Mouse (Mus musculus): ENCODE data around the gene Hist1h3c. TPM values are rescaled to one million over a fixed set of nuclear protein-coding genes. Genes with fewer than 3 reads are reported as not detected.
A peak's percentile ranks its signal among the peaks of the same experiment; 100 is the strongest.

Hist1h3c gene
- total and polyA plus RNA-seq, 2 experiments from 2014 or later: 420 TPM; not detected in 1

- Histone ChIP-seq H3K4me1 (ENCODE audit: insufficient read depth, low read length) (0 out of 2 replicates have a peak, but pooled peaks cover 3% of the 10 kb centered on the region), H3K9ac (replicated peaks; ENCODE audit: low read length, poor library complexity, severe bottlenecking) (no peak overlapping the region)
Observed at GRCm38 (mm10) chr13:23743963-23744362, 1.4 kb downstream of the Hist1h3c start.

GRCm38 (mm10) chr13:23743215-23743614 is 2.2 kb downstream of the Hist1h3c start:
- Histone ChIP-seq H3K9me3 (ENCODE audit: low read length) (no peaks in the 10 kb centered on the region), H3K4me3 (ENCODE audit: low read depth, low read length) (no peak overlapping the region), H3K36me3 (ENCODE audit: insufficient read depth, low read length) (no peaks in the 10 kb centered on the region), H3K27ac (ENCODE audit: low read depth, low read length) (no peak overlapping the region), H3K27me3 (ENCODE audit: insufficient read depth, low read length) (no peaks in the 10 kb centered on the region), H3K4me1 (ENCODE audit: insufficient read depth, low read length) (0 out of 2 replicates have a peak, but pooled peaks cover 3% of the 10 kb centered on the region), H3K9ac (replicated peaks; ENCODE audit: low read length, poor library complexity, severe bottlenecking) (no peak overlapping the region), H3K4me2 (ENCODE audit: low read depth, low read length, poor library complexity, severe bottlenecking) (no peak overlapping the region)
- DNase-seq (ENCODE audit: low spot score) (no peak), ATAC-seq (ENCODE audit: low FRiP score) (no peak)
- no peak for TF ChIP-seq CTCF (IDR thresholded peaks at IDR 0.05)
- WGBS: 88% methylated on average over 5 of the region's 5 CpGs

More at GRCm38 (mm10) chr13:23743963-23744362, 1.4 kb downstream of the Hist1h3c start:
- no peak overlapping the region for H3K4me3 ChIP-seq (ENCODE audit: low read depth, low read length)
- no peak overlapping the region for H3K4me2 ChIP-seq (ENCODE audit: low read depth, low read length, poor library complexity, severe bottlenecking)
- H3K9me3 ChIP-seq (ENCODE audit: low read length): no peaks in the 10 kb centered on the region
- DNase-seq (ENCODE audit: low spot score) (no peak), ATAC-seq (ENCODE audit: low FRiP score) (no peak)
- no peak overlapping the region for H3K27ac ChIP-seq (ENCODE audit: low read depth, low read length)
- TF ChIP-seq CTCF (IDR thresholded peaks at IDR 0.05): no peak
- no peaks in the 10 kb centered on the region for H3K27me3 ChIP-seq (ENCODE audit: insufficient read depth, low read length)
- no peaks in the 10 kb centered on the region for H3K36me3 ChIP-seq (ENCODE audit: insufficient read depth, low read length)
- WGBS: 37% methylated on average over 4 of the region's 4 CpGs

GRCm38 (mm10) chr13:23742007-23742406 is 3.4 kb downstream of the Hist1h3c start:
- Histone ChIP-seq H3K9ac (replicated peaks; ENCODE audit: low read length, poor library complexity, severe bottlenecking) (no peak overlapping the region), H3K4me1 (ENCODE audit: insufficient read depth, low read length) (0 out of 2 replicates have a peak, but pooled peaks cover 3% of the 10 kb centered on the region), H3K36me3 (ENCODE audit: insufficient read depth, low read length) (no peaks in the 10 kb centered on the region), H3K27me3 (ENCODE audit: insufficient read depth, low read length) (no peaks in the 10 kb centered on the region), H3K9me3 (ENCODE audit: low read length) (no peaks in the 10 kb centered on the region), H3K4me2 (ENCODE audit: low read depth, low read length, poor library complexity, severe bottlenecking) (no peak overlapping the region), H3K4me3 (ENCODE audit: low read depth, low read length) (no peak overlapping the region), H3K27ac (ENCODE audit: low read depth, low read length) (no peak overlapping the region)
- ATAC-seq (ENCODE audit: low FRiP score) (no peak), DNase-seq (ENCODE audit: low spot score) (no peak)
- no peak for TF ChIP-seq CTCF (IDR thresholded peaks at IDR 0.05)

GRCm38 (mm10) chr13:23740910-23741309 is 4.5 kb downstream of the Hist1h3c start:
- Histone ChIP-seq H3K27me3 (ENCODE audit: insufficient read depth, low read length) (no peaks in the 10 kb centered on the region), H3K36me3 (ENCODE audit: insufficient read depth, low read length) (no peaks in the 10 kb centered on the region), H3K4me2 (ENCODE audit: low read depth, low read length, poor library complexity, severe bottlenecking) (peak overlapping the region; percentile 99; the same call in 1 of the 2 replicates), H3K4me1 (ENCODE audit: insufficient read depth, low read length) (0 out of 2 replicates have a peak, but pooled peaks cover 3% of the 10 kb centered on the region), H3K27ac (ENCODE audit: low read depth, low read length) (no peak overlapping the region), H3K9ac (replicated peaks; ENCODE audit: low read length, poor library complexity, severe bottlenecking) (no peak overlapping the region), H3K4me3 (ENCODE audit: low read depth, low read length) (no peak overlapping the region), H3K9me3 (ENCODE audit: low read length) (no peaks in the 10 kb centered on the region)
- ATAC-seq (ENCODE audit: low FRiP score): no peak
- 71% methylated on average over 5 of the region's 5 CpGs for WGBS
- TF ChIP-seq CTCF (IDR thresholded peaks at IDR 0.05): no peak
- no peak for DNase-seq (ENCODE audit: low spot score)

- H3K4me2 ChIP-seq (ENCODE audit: low read depth, low read length, poor library complexity, severe bottlenecking): peak overlapping the region; percentile 99
- no peaks in the 10 kb centered on the region for H3K4me1 ChIP-seq (ENCODE audit: insufficient read depth, low read length)
- DNase-seq (ENCODE audit: low spot score) (no peak), ATAC-seq (ENCODE audit: low FRiP score) (no peak)
- H3K4me3 ChIP-seq (ENCODE audit: low read depth, low read length): peak overlapping the region; percentile 56
- 39% methylated on average over 13 of the region's 13 CpGs for WGBS
- no peaks in the 10 kb centered on the region for H3K9me3 ChIP-seq (ENCODE audit: low read length)
- no peak for TF ChIP-seq CTCF (IDR thresholded peaks at IDR 0.05)
- H3K27me3 ChIP-seq (ENCODE audit: insufficient read depth, low read length): no peaks in the 10 kb centered on the region
- peak overlapping the region; percentile 44; the same call in 1 of the 2 replicates for H3K27ac ChIP-seq (ENCODE audit: low read depth, low read length)
- no peaks in the 10 kb centered on the region for H3K36me3 ChIP-seq (ENCODE audit: insufficient read depth, low read length)
- H3K9ac ChIP-seq (replicated peaks; ENCODE audit: low read length, poor library complexity, severe bottlenecking): no peak overlapping the region
Observed at GRCm38 (mm10) chr13:23740256-23740840, 5.1 kb downstream of the Hist1h3c start.

- no peaks in the 10 kb centered on the region for H3K36me3 ChIP-seq (ENCODE audit: insufficient read depth, low read length)
- WGBS: 1% methylated on average over 14 of the region's 14 CpGs
- no peak for DNase-seq (ENCODE audit: low spot score)
- H3K27ac ChIP-seq (ENCODE audit: low read depth, low read length): peak overlapping the region; percentile 44
- no peak; the same call in 1 of the 2 replicates for ATAC-seq (ENCODE audit: low FRiP score)
- no peak for TF ChIP-seq CTCF (IDR thresholded peaks at IDR 0.05)
- no peaks in the 10 kb centered on the region for H3K4me1 ChIP-seq (ENCODE audit: insufficient read depth, low read length)
- peak overlapping the region; percentile 99 for H3K4me2 ChIP-seq (ENCODE audit: low read depth, low read length, poor library complexity, severe bottlenecking)
- peak overlapping the region; percentile 56 for H3K4me3 ChIP-seq (ENCODE audit: low read depth, low read length)
- no peaks in the 10 kb centered on the region for H3K9me3 ChIP-seq (ENCODE audit: low read length)
- peak overlapping the region; percentile 55; the same call in 1 of the 2 replicates for H3K9ac ChIP-seq (replicated peaks; ENCODE audit: low read length, poor library complexity, severe bottlenecking)
- H3K27me3 ChIP-seq (ENCODE audit: insufficient read depth, low read length): no peaks in the 10 kb centered on the region
Observed at GRCm38 (mm10) chr13:23739922-23740252, 5.5 kb downstream of the Hist1h3c start.
